Mouse (Mus musculus) left cerebral cortex, adult 11 months (tissue): ENCODE measurements at regions not wholly inside any gene's neighbourhood (a gene's known extent, or its start where the extent isn't known, plus 50 kb on each side); places are given as distances from the start of the nearest gene placed in this dataset.
A peak's percentile ranks its signal among the peaks of the same experiment; 100 is the strongest.

Experiments
- DNase-seq: peaks from one replicate; pipeline ENCODE4 v3.0.0; 2022; ENCODE audit warnings: low spot score

GRCm38 (mm10) chr5:43089941-43090340, 143.0 kb upstream of the Cpeb2 start:
- no peak for DNase-seq

- DNase-seq: no peak
Observed at GRCm38 (mm10) chr5:43093647-43094326, 139.2 kb upstream of the Cpeb2 start.

GRCm38 (mm10) chr5:43094329-43094898, 138.6 kb upstream of the Cpeb2 start:
- no peak for DNase-seq

GRCm38 (mm10) chr5:43102000-43102459, 130.9 kb upstream of the Cpeb2 start:
- DNase-seq: no peak

GRCm38 (mm10) chr5:43102590-43102989, 130.4 kb upstream of the Cpeb2 start:
- DNase-seq: no peak

- DNase-seq: peak; percentile 22
Observed at GRCm38 (mm10) chr5:43103728-43104127, 129.2 kb upstream of the Cpeb2 start.

GRCm38 (mm10) chr5:43105528-43105927, 127.4 kb upstream of the Cpeb2 start:
- DNase-seq: no peak

- no peak for DNase-seq
Observed at GRCm38 (mm10) chr5:43107436-43108259, 125.3 kb upstream of the Cpeb2 start.

- DNase-seq: no peak
Observed at GRCm38 (mm10) chr5:43108260-43108589, 124.7 kb upstream of the Cpeb2 start.

GRCm38 (mm10) chr5:43110122-43110521, 122.8 kb upstream of the Cpeb2 start:
- no peak for DNase-seq

- DNase-seq: no peak
Observed at GRCm38 (mm10) chr5:43111740-43112139, 121.2 kb upstream of the Cpeb2 start.

GRCm38 (mm10) chr5:43113405-43114119, 119.4 kb upstream of the Cpeb2 start:
- no peak for DNase-seq

- DNase-seq: no peak
Observed at GRCm38 (mm10) chr5:43115507-43115906, 117.5 kb upstream of the Cpeb2 start.

- DNase-seq: no peak
Observed at GRCm38 (mm10) chr5:43116821-43117220, 116.1 kb upstream of the Cpeb2 start.

- DNase-seq: no peak
Observed at GRCm38 (mm10) chr5:43121065-43121464, 111.9 kb upstream of the Cpeb2 start.

GRCm38 (mm10) chr5:43124301-43124700, 108.7 kb upstream of the Cpeb2 start:
- no peak for DNase-seq

- DNase-seq: no peak
Observed at GRCm38 (mm10) chr5:43125774-43126536, 107.0 kb upstream of the Cpeb2 start.

GRCm38 (mm10) chr5:43130377-43130776, 102.6 kb upstream of the Cpeb2 start:
- DNase-seq: peak; percentile 29

- DNase-seq: no peak
Observed at GRCm38 (mm10) chr5:43130901-43131557, 101.9 kb upstream of the Cpeb2 start.

- no peak for DNase-seq
Observed at GRCm38 (mm10) chr5:43133672-43134071, 99.3 kb upstream of the Cpeb2 start.

- no peak for DNase-seq
Observed at GRCm38 (mm10) chr5:43136142-43136541, 96.8 kb upstream of the Cpeb2 start.
